Mouse (Mus musculus): Measurements from ENCODE around the gene Pglyrp2.

- TF ChIP-seq EP300 (IDR thresholded peaks at IDR 0.05) (no peak), CTCF (IDR thresholded peaks at IDR 0.05) (no peak)
Measured at GRCm38 (mm10) chr17:32419989-32420388, 4.0 kb downstream of the Pglyrp2 start.
